Mouse (Mus musculus): ENCODE results near the gene Mfap1b. TPM values are rescaled to one million over a fixed set of nuclear protein-coding genes. Genes with fewer than 3 reads are reported as not detected.
"Not testable (repeated sequence)": the region's sequence is repeated elsewhere in the genome, so short reads cannot be mapped to it uniquely, and the experiment has no call there.

The Mfap1b gene
- 19.4 and 20.5 TPM in 2 replicates for polyA plus RNA-seq (2015; fragmentation: Nextera tagmentation; extraction: Ambion mirVana)

- H3K9me3 ChIP-seq (replicated peaks; ENCODE audit: control insufficient read depth, low read length); H3K27me3 ChIP-seq (ENCODE audit: control insufficient read depth, insufficient read depth, low read depth, low read length); H3K36me3 ChIP-seq (ENCODE audit: control insufficient read depth, insufficient read depth); H3K4me1 ChIP-seq (ENCODE audit: control insufficient read depth, low read depth, low read length): not testable (repeated sequence)
- H3K27ac ChIP-seq (ENCODE audit: low read length): peak within 1 kb of the TSS; percentile 82
- ATAC-seq (ENCODE audit: low read depth): peak; percentile 96
- 3% methylated on average over 38 of the region's 41 CpGs for WGBS (ENCODE audit: insufficient replicate concordance)
- peak within 1 kb of the TSS; percentile 80 for H3K4me3 ChIP-seq (ENCODE audit: low read depth, low read length)
- H3K9ac ChIP-seq (ENCODE audit: low read depth, low read length): peak within 1 kb of the TSS; percentile 78
- peak within 1 kb of the TSS; percentile 75 for H3K4me2 ChIP-seq (ENCODE audit: low read depth, low read length)
These were observed at the start of gene Mfap1b for GRCm38 (mm10) chr2:121473301-121474179. Gene Mfap1b, minus strand, starts transcription at chr2:121474067.

- peaks cover 18% of the 10 kb centered on the region for H3K36me3 ChIP-seq (ENCODE audit: control insufficient read depth, insufficient read depth)
- H3K4me3 ChIP-seq (ENCODE audit: low read depth, low read length); ATAC-seq (ENCODE audit: low read depth); H3K27ac ChIP-seq (ENCODE audit: low read length); H3K9me3 ChIP-seq (replicated peaks; ENCODE audit: control insufficient read depth, low read length); H3K4me2 ChIP-seq (ENCODE audit: low read depth, low read length); H3K4me1 ChIP-seq (ENCODE audit: control insufficient read depth, low read depth, low read length); H3K9ac ChIP-seq (ENCODE audit: low read depth, low read length); H3K27me3 ChIP-seq (ENCODE audit: control insufficient read depth, insufficient read depth, low read depth, low read length): not testable (repeated sequence)
- WGBS (ENCODE audit: insufficient replicate concordance): 80% methylated on average over 3 of the region's 3 CpGs
These were observed 49.0 kb upstream of the Mfap1b start for GRCm38 (mm10) chr2:121522830-121523229.

DNA sequence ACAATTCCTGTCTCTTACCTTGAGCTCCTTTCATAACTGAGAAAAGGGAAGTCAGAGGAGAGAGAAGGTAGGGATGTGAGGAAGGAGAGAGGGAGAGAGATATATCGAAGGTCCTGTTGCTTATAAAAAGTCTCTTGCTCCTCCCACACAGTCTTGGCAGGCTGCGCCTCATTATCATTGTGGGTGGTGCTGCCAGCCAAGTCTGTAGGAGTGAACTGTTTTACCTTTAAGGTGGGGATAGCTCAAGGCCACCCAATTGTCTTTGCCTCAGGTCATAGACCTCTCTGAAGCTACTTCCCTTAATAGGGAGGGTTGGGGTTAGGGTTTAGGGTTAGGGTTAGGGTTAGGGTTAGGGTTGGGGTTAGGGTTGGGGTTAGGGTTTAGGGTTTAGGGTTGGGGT, 48.1 kb upstream of the Mfap1b start:
- Histone ChIP-seq H3K36me3 (ENCODE audit: control insufficient read depth, insufficient read depth) (peaks cover 20% of the 10 kb centered on the region), H3K9me3 (replicated peaks; ENCODE audit: control insufficient read depth, low read length) (no peaks in the 10 kb centered on the region)
- WGBS (ENCODE audit: insufficient replicate concordance): 76% methylated on average over 2 of the region's 2 CpGs

DNA sequence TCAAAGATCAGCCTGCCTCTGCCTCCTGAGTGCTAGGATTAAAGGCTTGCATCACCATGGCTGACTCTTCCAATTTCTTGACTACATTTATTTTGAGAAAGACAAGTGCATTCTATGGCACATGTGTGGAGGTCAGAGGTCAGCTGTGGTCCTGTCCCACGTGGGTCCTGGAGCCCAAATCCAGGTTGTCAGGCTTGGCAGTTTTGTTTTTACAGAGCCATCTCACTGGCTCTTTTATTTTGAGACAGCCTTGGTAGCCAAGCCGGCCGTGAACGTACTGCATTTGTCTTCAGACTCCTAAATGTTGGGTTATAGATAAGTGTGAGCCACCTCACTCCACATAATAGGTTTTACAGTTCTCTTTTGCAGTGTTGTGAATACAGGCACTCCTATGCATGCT, 44.8 kb upstream of the Mfap1b start:
- not testable (repeated sequence) for H3K9me3 ChIP-seq (replicated peaks; ENCODE audit: control insufficient read depth, low read length); H3K27me3 ChIP-seq (ENCODE audit: control insufficient read depth, insufficient read depth, low read depth, low read length); H3K9ac ChIP-seq (ENCODE audit: low read depth, low read length); H3K4me3 ChIP-seq (ENCODE audit: low read depth, low read length); H3K4me2 ChIP-seq (ENCODE audit: low read depth, low read length); ATAC-seq (ENCODE audit: low read depth); H3K27ac ChIP-seq (ENCODE audit: low read length); H3K4me1 ChIP-seq (ENCODE audit: control insufficient read depth, low read depth, low read length)
- peaks cover 21% of the 10 kb centered on the region for H3K36me3 ChIP-seq (ENCODE audit: control insufficient read depth, insufficient read depth)
- 81% methylated on average over 4 of the region's 4 CpGs for WGBS (ENCODE audit: insufficient replicate concordance)

More for the DNA sequence above, 48.1 kb upstream of the Mfap1b start:
- H3K9ac ChIP-seq (ENCODE audit: low read depth, low read length): no peak overlapping the region
- H3K4me3 ChIP-seq (ENCODE audit: low read depth, low read length): no peak overlapping the region
- H3K27ac ChIP-seq (ENCODE audit: low read length): no peak overlapping the region
- no peaks in the 10 kb centered on the region for H3K27me3 ChIP-seq (ENCODE audit: control insufficient read depth, insufficient read depth, low read depth, low read length)
- no peak overlapping the region for H3K4me2 ChIP-seq (ENCODE audit: low read depth, low read length)
- H3K4me1 ChIP-seq (ENCODE audit: control insufficient read depth, low read depth, low read length): no peaks in the 10 kb centered on the region
- ATAC-seq (ENCODE audit: low read depth): no peak

GRCm38 (mm10) chr2:121518106-121518505, 44.2 kb upstream of the Mfap1b start:
- H3K27ac ChIP-seq (ENCODE audit: low read length): no peak overlapping the region
- no peak for ATAC-seq (ENCODE audit: low read depth)
- no peak overlapping the region for H3K9ac ChIP-seq (ENCODE audit: low read depth, low read length)
- peaks cover 21% of the 10 kb centered on the region for H3K36me3 ChIP-seq (ENCODE audit: control insufficient read depth, insufficient read depth)
- WGBS (ENCODE audit: insufficient replicate concordance): 91% methylated on average over 5 of the region's 5 CpGs
- H3K4me3 ChIP-seq (ENCODE audit: low read depth, low read length): no peak overlapping the region
- no peaks in the 10 kb centered on the region for H3K27me3 ChIP-seq (ENCODE audit: control insufficient read depth, insufficient read depth, low read depth, low read length)
- H3K9me3 ChIP-seq (replicated peaks; ENCODE audit: control insufficient read depth, low read length): no peaks in the 10 kb centered on the region
- H3K4me1 ChIP-seq (ENCODE audit: control insufficient read depth, low read depth, low read length): no peaks in the 10 kb centered on the region
- no peak overlapping the region for H3K4me2 ChIP-seq (ENCODE audit: low read depth, low read length)

GRCm38 (mm10) chr2:121514211-121514610, 40.3 kb upstream of the Mfap1b start:
- Histone ChIP-seq H3K27ac (ENCODE audit: low read length) (no peak overlapping the region), H3K9me3 (replicated peaks; ENCODE audit: control insufficient read depth, low read length) (no peaks in the 10 kb centered on the region), H3K27me3 (ENCODE audit: control insufficient read depth, insufficient read depth, low read depth, low read length) (no peaks in the 10 kb centered on the region), H3K36me3 (ENCODE audit: control insufficient read depth, insufficient read depth) (peaks cover 27% of the 10 kb centered on the region), H3K4me3 (ENCODE audit: low read depth, low read length) (no peak overlapping the region), H3K9ac (ENCODE audit: low read depth, low read length) (no peak overlapping the region), H3K4me2 (ENCODE audit: low read depth, low read length) (no peak overlapping the region), H3K4me1 (ENCODE audit: control insufficient read depth, low read depth, low read length) (peaks cover 8% of the 10 kb centered on the region)
- no peak for ATAC-seq (ENCODE audit: low read depth)
- WGBS (ENCODE audit: insufficient replicate concordance): 89% methylated on average over 4 of the region's 4 CpGs

DNA sequence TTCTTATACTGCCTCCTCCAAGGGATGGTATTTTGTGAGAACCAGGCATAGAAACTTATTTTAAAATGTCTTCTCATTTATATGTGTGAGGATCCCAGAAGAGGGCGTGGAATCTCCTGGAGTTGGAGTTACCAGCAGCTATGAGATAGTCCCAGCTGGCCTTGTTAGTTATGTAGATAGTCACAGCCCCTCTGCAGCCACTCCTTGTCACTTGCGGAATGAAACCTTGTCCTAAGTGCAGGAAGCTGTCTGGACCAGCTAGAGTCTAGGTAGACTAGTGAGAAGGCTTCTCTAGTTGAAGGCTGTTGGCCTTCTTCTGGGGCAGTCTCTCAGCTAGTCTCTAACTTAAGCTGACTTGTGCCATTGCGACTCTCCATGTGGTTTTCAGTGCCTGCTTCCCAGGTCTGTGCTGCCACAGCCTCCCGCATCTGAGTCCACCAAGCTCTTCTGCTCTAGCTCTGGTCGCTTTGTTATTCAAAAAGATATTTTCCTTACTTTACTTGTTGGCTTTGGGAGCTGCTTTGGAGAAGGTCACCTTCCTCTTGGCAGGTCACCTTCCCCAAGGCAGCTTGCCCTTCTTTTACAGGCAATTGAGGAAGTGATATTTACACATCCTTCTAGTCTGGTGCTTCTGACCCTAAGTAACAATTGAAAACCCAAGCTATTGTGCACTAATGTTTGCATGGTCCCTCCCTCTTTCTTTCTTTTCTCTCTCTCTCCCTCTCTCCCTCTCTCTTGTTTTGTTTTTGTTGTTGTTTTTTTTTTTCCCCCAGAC, 39.3 kb upstream of the Mfap1b start:
- not testable (repeated sequence) for H3K9ac ChIP-seq (ENCODE audit: low read depth, low read length); H3K4me3 ChIP-seq (ENCODE audit: low read depth, low read length); ATAC-seq (ENCODE audit: low read depth); H3K27ac ChIP-seq (ENCODE audit: low read length); H3K9me3 ChIP-seq (replicated peaks; ENCODE audit: control insufficient read depth, low read length); H3K27me3 ChIP-seq (ENCODE audit: control insufficient read depth, insufficient read depth, low read depth, low read length); H3K4me2 ChIP-seq (ENCODE audit: low read depth, low read length)
- H3K36me3 ChIP-seq (ENCODE audit: control insufficient read depth, insufficient read depth): peaks cover 28% of the 10 kb centered on the region
- H3K4me1 ChIP-seq (ENCODE audit: control insufficient read depth, low read depth, low read length): peaks cover 14% of the 10 kb centered on the region
- WGBS (ENCODE audit: insufficient replicate concordance): 84% methylated on average over 4 of the region's 5 CpGs

GRCm38 (mm10) chr2:121511401-121511800, 37.5 kb upstream of the Mfap1b start:
- ATAC-seq (ENCODE audit: low read depth): no peak
- H3K4me1 ChIP-seq (ENCODE audit: control insufficient read depth, low read depth, low read length): peaks cover 19% of the 10 kb centered on the region
- H3K4me3 ChIP-seq (ENCODE audit: low read depth, low read length): no peak overlapping the region
- H3K36me3 ChIP-seq (ENCODE audit: control insufficient read depth, insufficient read depth): peaks cover 22% of the 10 kb centered on the region
- no peak overlapping the region for H3K9ac ChIP-seq (ENCODE audit: low read depth, low read length)
- no peaks in the 10 kb centered on the region for H3K9me3 ChIP-seq (replicated peaks; ENCODE audit: control insufficient read depth, low read length)
- H3K4me2 ChIP-seq (ENCODE audit: low read depth, low read length): no peak overlapping the region
- no peak overlapping the region for H3K27ac ChIP-seq (ENCODE audit: low read length)
- no peaks in the 10 kb centered on the region for H3K27me3 ChIP-seq (ENCODE audit: control insufficient read depth, insufficient read depth, low read depth, low read length)
- WGBS (ENCODE audit: insufficient replicate concordance): 76% methylated on average over 8 of the region's 8 CpGs

GRCm38 (mm10) chr2:121509584-121509983, 35.7 kb upstream of the Mfap1b start:
- WGBS (ENCODE audit: insufficient replicate concordance): 16% methylated on average over 16 of the region's 16 CpGs
- Histone ChIP-seq H3K27ac (ENCODE audit: low read length) (no peak overlapping the region), H3K4me1 (ENCODE audit: control insufficient read depth, low read depth, low read length) (peaks cover 19% of the 10 kb centered on the region), H3K9ac (ENCODE audit: low read depth, low read length) (peak overlapping the region; percentile 58), H3K9me3 (replicated peaks; ENCODE audit: control insufficient read depth, low read length) (no peaks in the 10 kb centered on the region), H3K27me3 (ENCODE audit: control insufficient read depth, insufficient read depth, low read depth, low read length) (no peaks in the 10 kb centered on the region), H3K4me2 (ENCODE audit: low read depth, low read length) (peak overlapping the region; percentile 56), H3K4me3 (ENCODE audit: low read depth, low read length) (peak overlapping the region; percentile 58), H3K36me3 (ENCODE audit: control insufficient read depth, insufficient read depth) (peaks cover 16% of the 10 kb centered on the region)
- ATAC-seq (ENCODE audit: low read depth): peak; percentile 62

All from liver, embryonic 16.5 days (tissue).